Comparison of ENCODE assay signal across 18 mouse cellular contexts in genomic region chrX:141276397-141276796, GRCm38 (mm10).
"Had no signal": no experiment of that assay in that cellular context is flagged by ENCODE, and none has a peak within 500 bp of the region (broad histone marks: within the 10 kb centered on the region; RNA-seq: fewer than 3 reads in every experiment).

No protein-coding gene starts in this region.

- ATAC-seq: liver, embryonic 12.5 days had no signal

- H3K4me3 ChIP-seq: limb, embryonic 15.5 days; liver, embryonic 12.5 days; lung, embryonic 15.5 days; megakaryocyte, embryonic 14.5 days; myocyte; neural tube, embryonic 12.5 days had no signal

- H3K9me3 ChIP-seq: limb, embryonic 15.5 days; liver, embryonic 12.5 days; lung, embryonic 15.5 days; megakaryocyte, embryonic 14.5 days; neural tube, embryonic 12.5 days had no signal

- H3K4me1 ChIP-seq: limb, embryonic 15.5 days; liver, embryonic 12.5 days; lung, embryonic 15.5 days; megakaryocyte, embryonic 14.5 days; neural tube, embryonic 12.5 days had no signal

- H3K36me3 ChIP-seq: limb, embryonic 15.5 days; liver, embryonic 12.5 days; lung, embryonic 15.5 days; neural tube, embryonic 12.5 days had no signal

- H3K4me2 ChIP-seq: limb, embryonic 15.5 days; liver, embryonic 12.5 days; lung, embryonic 15.5 days; midbrain, embryonic 11.5 days; neural tube, embryonic 12.5 days had no signal

- DNase-seq: kidney, adult 9 months; kidney, postnatal 36 days; left cerebral cortex, postnatal 4 days; lung, postnatal 14 days; retina, postnatal 1 day; right cerebral cortex, postnatal 4 days; spleen, adult 18-20 months; thymus, adult 18-20 months; thymus, postnatal 14 days had no signal

- H3K9ac ChIP-seq: limb, embryonic 15.5 days; liver, embryonic 12.5 days; lung, embryonic 15.5 days; neural tube, embryonic 12.5 days had no signal

- H3K27ac ChIP-seq: kidney, postnatal 0 days; limb, embryonic 15.5 days; liver, embryonic 12.5 days; lung, embryonic 15.5 days; macrophage; neural tube, embryonic 12.5 days had no signal

- H3K27me3 ChIP-seq: limb, embryonic 15.5 days; liver, embryonic 12.5 days; lung, embryonic 15.5 days; neural tube, embryonic 12.5 days had no signal
